Comparison of ENCODE assay signal across 8 mouse cellular contexts in the genomic region with DNA sequence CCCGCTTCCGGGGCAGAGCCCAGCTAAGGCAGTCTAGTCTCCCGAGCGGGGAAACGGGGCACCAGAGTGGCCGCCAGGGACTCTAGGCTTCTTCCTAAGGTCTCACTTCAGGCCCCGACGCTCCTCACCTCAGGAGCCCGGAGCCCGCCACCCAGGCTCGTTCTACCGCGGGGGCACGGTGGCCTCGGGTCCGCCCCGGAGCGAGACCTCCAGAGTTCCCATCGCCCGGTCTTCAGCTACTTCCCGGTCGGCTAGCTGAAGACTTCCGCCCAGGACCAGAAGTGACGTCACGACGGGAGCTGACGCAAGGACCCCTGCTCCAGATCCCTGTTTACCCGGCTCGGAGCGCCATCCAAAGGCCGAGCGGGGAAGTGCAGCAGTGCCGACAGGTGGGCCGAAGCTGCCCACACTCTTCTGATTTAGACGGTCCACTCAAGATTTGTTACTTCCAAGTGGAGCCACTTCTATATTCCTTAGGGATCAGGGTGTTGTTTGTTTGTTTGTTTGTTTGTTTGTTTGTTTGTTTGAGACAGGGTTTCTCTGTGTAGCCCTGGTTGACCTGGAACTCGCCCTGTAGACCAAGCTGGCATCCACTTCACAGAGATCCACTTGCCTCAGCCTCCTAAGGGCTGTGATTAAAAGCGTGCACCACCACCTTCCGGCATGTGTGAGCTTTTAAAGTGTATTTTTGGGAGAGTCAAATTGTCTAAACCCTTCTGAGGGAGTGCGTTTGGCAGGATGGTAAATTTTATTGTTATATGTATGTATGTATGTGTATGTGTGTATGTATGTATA. TPM values are rescaled to one million over a fixed set of nuclear protein-coding genes. Genes with fewer than 3 reads are reported as not detected.
DNase-seq lines count a peak whose midpoint lies in the region; ATAC-seq and TF ChIP-seq lines count a peak whose summit lies in the region.

Gene Becn1 (minus strand): TSS at position 283 of the 795 bp plus-strand sequence.

- TF ChIP-seq POLR2A in limb, embryonic 14.5 days (IDR thresholded peaks at IDR 0.05; ENCODE audit: borderline replicate concordance, extremely low read depth, insufficient read depth, insufficient read length): no peak

- 7% methylated on average over 30 of the region's 39 CpGs for WGBS in embryonic facial prominence, embryonic 14.5 days
- WGBS in limb, embryonic 14.5 days: 6% methylated on average over 34 of the region's 39 CpGs
- 7% methylated on average over 39 of the region's 39 CpGs for WGBS in midbrain, postnatal 0 days

- TF ChIP-seq CTCF in midbrain, postnatal 0 days (IDR thresholded peaks at IDR 0.05): peak; percentile 94

- H3K27me3 ChIP-seq in embryonic facial prominence, embryonic 14.5 days (replicated peaks; ENCODE audit: control insufficient read depth, insufficient read depth, low read length): no peaks in the 10 kb centered on the region
- no peaks in the 10 kb centered on the region for H3K27me3 ChIP-seq in limb, embryonic 14.5 days (ENCODE audit: control insufficient read depth, insufficient read depth, low read length)
- no peaks in the 10 kb centered on the region for H3K27me3 ChIP-seq in midbrain, postnatal 0 days (ENCODE audit: insufficient read depth, low read length)

- peak within 1 kb of the TSS; percentile 87 for H3K9ac ChIP-seq in embryonic facial prominence, embryonic 14.5 days (ENCODE audit: low read depth, low read length)
- peak within 1 kb of the TSS; percentile 86 for H3K9ac ChIP-seq in limb, embryonic 14.5 days (ENCODE audit: low read depth, low read length, severe bottlenecking)
- peak within 1 kb of the TSS; percentile 88 for H3K9ac ChIP-seq in midbrain, postnatal 0 days (replicated peaks; ENCODE audit: low read length, poor library complexity, severe bottlenecking)

- H3K4me2 ChIP-seq in embryonic facial prominence, embryonic 14.5 days (ENCODE audit: low read depth, low read length): peak within 1 kb of the TSS; percentile 92
- H3K4me2 ChIP-seq in limb, embryonic 14.5 days (replicated peaks; ENCODE audit: low read depth, low read length, severe bottlenecking): peak within 1 kb of the TSS; percentile 82
- H3K4me2 ChIP-seq in midbrain, postnatal 0 days (ENCODE audit: low read depth, low read length, poor library complexity, severe bottlenecking): peak within 1 kb of the TSS; percentile 96

- ATAC-seq in embryonic facial prominence, embryonic 14.5 days (ENCODE audit: low read depth): peak; percentile 95
- peak; percentile 93 for ATAC-seq in limb, embryonic 14.5 days (ENCODE audit: low FRiP score, low read depth)
- peak; percentile 92 for ATAC-seq in midbrain, postnatal 0 days (ENCODE audit: low FRiP score)

- H3K4me3 ChIP-seq in embryonic facial prominence, embryonic 14.5 days (ENCODE audit: low read depth, low read length): peak within 1 kb of the TSS; percentile 82
- peak within 1 kb of the TSS; percentile 87 for H3K4me3 ChIP-seq in limb, embryonic 14.5 days (replicated peaks; ENCODE audit: low read length)
- peak within 1 kb of the TSS; percentile 86 for H3K4me3 ChIP-seq in midbrain, postnatal 0 days (ENCODE audit: low read depth, low read length)

- DNase-seq in 3T3-L1 (ENCODE audit: low read depth, low spot score): peak; percentile 98
- DNase-seq in adrenal gland, postnatal 4 days (ENCODE audit: low spot score in 2 of 2): peak; percentile 91 to 96
- DNase-seq in embryonic facial prominence, embryonic 14.5 days (ENCODE audit: low spot score): peak; percentile 98
- DNase-seq in heart, adult 8-10 months (ENCODE audit: low spot score): peak; percentile 95
- peak; percentile 97 for DNase-seq in kidney, adult 9 months
- peak; percentile 95 for DNase-seq in limb, embryonic 14.5 days (ENCODE audit: low spot score)
- DNase-seq in midbrain, postnatal 0 days (ENCODE audit: low spot score): peak; percentile 97
- peak; percentile 91 to 98 for DNase-seq in spleen, postnatal 14 days (ENCODE audit: low spot score in 2 of 2)

- H3K9me3 ChIP-seq in embryonic facial prominence, embryonic 14.5 days (ENCODE audit: control insufficient read depth, low read length): no peaks in the 10 kb centered on the region
- H3K9me3 ChIP-seq in limb, embryonic 14.5 days (ENCODE audit: control insufficient read depth, low read length): no peaks in the 10 kb centered on the region
- no peaks in the 10 kb centered on the region for H3K9me3 ChIP-seq in midbrain, postnatal 0 days (ENCODE audit: low read length)

- peaks cover 10% of the 10 kb centered on the region for H3K4me1 ChIP-seq in embryonic facial prominence, embryonic 14.5 days (ENCODE audit: control insufficient read depth, insufficient read depth, low read length)
- H3K4me1 ChIP-seq in limb, embryonic 14.5 days (ENCODE audit: control insufficient read depth, insufficient read depth, low read length): peaks cover 10% of the 10 kb centered on the region
- H3K4me1 ChIP-seq in midbrain, postnatal 0 days (ENCODE audit: insufficient read depth, low read length): peaks cover 6% of the 10 kb centered on the region; the same call in 1 of the 2 replicates

- H3K27ac ChIP-seq in embryonic facial prominence, embryonic 14.5 days (replicated peaks; ENCODE audit: low read depth, low read length): peak within 1 kb of the TSS; percentile 52; the same call in 1 of the 2 replicates
- H3K27ac ChIP-seq in limb, embryonic 14.5 days (replicated peaks; ENCODE audit: low read depth, low read length): 0 out of 2 replicates have a peak within 1 kb of the TSS, but pooled peaks have one; percentile 26
- peak within 1 kb of the TSS; percentile 55 for H3K27ac ChIP-seq in midbrain, postnatal 0 days (ENCODE audit: low read depth, low read length)

- peaks cover 22% of the 10 kb centered on the region for H3K36me3 ChIP-seq in embryonic facial prominence, embryonic 14.5 days (ENCODE audit: control insufficient read depth, insufficient read depth, low read length)
- peaks cover 25% of the 10 kb centered on the region for H3K36me3 ChIP-seq in limb, embryonic 14.5 days (ENCODE audit: control insufficient read depth, insufficient read depth, low read length)
- H3K36me3 ChIP-seq in midbrain, postnatal 0 days (ENCODE audit: insufficient read depth, low read length): peaks cover 11% of the 10 kb centered on the region; the same call in 1 of the 2 replicates

RNA-seq across cellular contexts. Expression of gene Becn1, which starts in this region (rescaled TPM):
- 100 to 1,000 TPM; 144 to 147 TPM for total RNA-seq in adrenal gland, postnatal 4 days (2021)
- polyA plus RNA-seq in embryonic facial prominence, embryonic 14.5 days (2014; fragmentation: Nextera tagmentation; extraction: Ambion mirVana): 134 and 139 TPM in 2 replicates
- total RNA-seq in heart, adult 8-10 months (2022): 100 to 1,000 TPM in 2 of 4 experiments, 10 to 100 TPM in 2; 78.6 to 116 (median 100) TPM
- 86.5 and 100 TPM in 2 replicates for polyA plus RNA-seq in limb, embryonic 14.5 days (2012; rRNA removed)
- 118 and 135 TPM in 2 replicates for polyA plus RNA-seq in limb, embryonic 14.5 days (2014; fragmentation: Nextera tagmentation; extraction: Ambion mirVana)
- total RNA-seq in midbrain, postnatal 0 days (2014; rRNA removed): 94.4 and 209 TPM in 2 replicates
- polyA plus RNA-seq in midbrain, postnatal 0 days (2015; fragmentation: Nextera tagmentation; extraction: Ambion mirVana): 145 and 150 TPM in 2 replicates

Comparison
In these comparisons a context has a peak if more than half of its experiments do, and no peak if none do; other contexts are left out.
1. Peak in every context shown above with its lines: DNase-seq, ATAC-seq, H3K4me3 ChIP-seq and H3K27ac ChIP-seq.